Mouse (Mus musculus) thymus, adult 2 months (tissue): Measurements from ENCODE around the gene Golga2. TPM values are rescaled to one million over a fixed set of nuclear protein-coding genes. Genes with fewer than 3 reads are reported as not detected.
"Not testable (repeated sequence)": the region's sequence is repeated elsewhere in the genome, so short reads cannot be mapped to it uniquely, and the experiment has no call there.

ENCODE experiments used
- DNase-seq: peaks from one replicate; pipeline ENCODE4 v3.0.0; 2021
- H3K27ac ChIP-seq: fragments of 200-500 bp; 2 replicates; pipeline ENCODE4 v1.5.1; 2012; ENCODE audit warnings: low read length, control low read depth; ENCODE audit not compliant: control insufficient read depth, insufficient read depth
- H3K27me3 ChIP-seq: fragments of 200-500 bp; 2 replicates; pipeline ENCODE4 v1.6.1; 2012; ENCODE audit warnings: mild to moderate bottlenecking, low read length, moderate library complexity, mixed read lengths; ENCODE audit not compliant: control insufficient read depth, insufficient read depth
- H3K36me3 ChIP-seq: fragments of 200-500 bp; 2 replicates; pipeline ENCODE4 v1.6.1; 2012; ENCODE audit warnings: mild to moderate bottlenecking, low read length, moderate library complexity; ENCODE audit not compliant: control insufficient read depth, insufficient read depth
- H3K4me1 ChIP-seq: fragments of 200-500 bp; replicated peaks from 2 replicates; pipeline ENCODE4 v1.6.1; 2012; ENCODE audit warnings: low read length; ENCODE audit not compliant: control insufficient read depth, insufficient read depth
- H3K4me3 ChIP-seq: fragments of 200-500 bp; 2 replicates; pipeline ENCODE4 v1.5.1; 2012; ENCODE audit warnings: mild to moderate bottlenecking, low read length, control low read depth, moderate library complexity; ENCODE audit not compliant: control insufficient read depth, insufficient read depth
- CTCF ChIP-seq: fragments of 200-500 bp; IDR thresholded peaks from 2 replicates; pipeline ENCODE4 v1.5.1; 2012; ENCODE audit warnings: mild to moderate bottlenecking, control low read depth, low read length, moderate library complexity, borderline replicate concordance; ENCODE audit not compliant: control insufficient read depth, poor library complexity, insufficient read depth; ENCODE audit errors: extremely low read depth
- POLR2A ChIP-seq: fragments of 200-500 bp; IDR thresholded peaks from 2 replicates; pipeline ENCODE4 v1.6.1; 2012; ENCODE audit warnings: mild to moderate bottlenecking, low read length, control low read depth, moderate library complexity; ENCODE audit not compliant: control insufficient read depth, poor library complexity, insufficient read depth; ENCODE audit errors: extremely low read depth
- WGBS: fragments of 180-500 bp; shearing (Covaris S2); methylation state at CpG from one replicate; pipeline ENCODE4 v1.1.7; 2018; 5-methylcytosine and 5-hydroxymethylcytosine counted together
- polyA plus RNA-seq: library from polyadenylated mRNA; depleted of rRNA; stranded (reverse); fragments of >200 nt; gene quantifications from 2 replicates; pipeline ENCODE4 v1.2.3, GENCODE M21; 2012

Gene Golga2
- polyA plus RNA-seq, 1 experiment, result 36.6 TPM

DNA sequence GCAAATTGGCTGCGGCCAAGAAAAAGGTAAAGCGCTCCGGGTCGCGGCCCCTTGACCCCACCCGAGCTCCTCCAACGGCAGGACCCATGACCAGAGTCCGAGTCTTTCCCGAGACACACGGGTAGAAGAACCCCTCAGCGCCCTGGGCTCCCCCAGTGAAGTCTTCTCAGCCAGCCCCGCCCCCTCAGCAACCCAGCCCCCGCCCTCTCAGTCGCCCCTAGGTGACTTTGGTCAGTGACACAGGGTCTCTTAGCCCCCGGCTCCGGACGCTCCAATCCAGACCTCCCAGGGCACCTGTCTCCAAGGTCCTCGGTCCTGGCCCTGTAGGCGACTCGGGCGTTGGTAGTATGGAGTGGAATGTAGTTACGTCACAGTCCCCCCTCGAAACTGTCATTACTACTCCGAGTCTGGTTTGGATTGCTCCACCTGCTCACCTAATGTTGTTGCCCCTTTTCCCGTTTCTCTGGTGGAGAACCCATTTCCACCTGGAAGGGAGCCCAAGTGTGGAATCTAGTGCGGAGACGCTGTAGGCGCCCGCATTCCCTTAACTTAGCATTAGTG, 1.3 kb downstream of the Golga2 start:
- Histone ChIP-seq H3K4me3 (peak overlapping the region; percentile 54), H3K36me3 (0 out of 2 replicates have a peak, but pooled peaks cover 4% of the 10 kb centered on the region), H3K27ac (no peak overlapping the region), H3K4me1 (peaks cover 11% of the 10 kb centered on the region), H3K27me3 (no peaks in the 10 kb centered on the region)
- no peak for TF ChIP-seq CTCF
- TF ChIP-seq POLR2A, result no peak
- WGBS, result 2% methylated on average over 29 of the region's 29 CpGs
- no peak for DNase-seq

DNA sequence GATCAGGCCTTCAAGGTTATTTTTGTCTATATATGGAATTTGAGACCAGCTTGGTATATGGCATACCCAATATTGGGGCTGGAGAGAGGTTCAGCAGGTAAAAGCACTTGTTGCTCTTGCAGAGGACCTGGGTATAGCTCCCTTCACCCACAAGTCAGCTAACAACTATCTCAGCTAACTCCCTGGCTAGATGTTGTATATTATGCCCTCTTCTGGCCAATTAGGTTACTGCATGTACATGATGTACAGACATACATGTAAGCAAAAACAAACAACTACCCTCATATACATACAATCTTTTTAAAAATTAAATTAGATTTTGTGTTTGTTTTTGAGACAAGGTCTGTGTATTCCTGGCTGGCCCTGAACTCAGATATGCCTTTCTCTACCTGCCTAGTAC, 2.4 kb downstream of the Golga2 start:
- Histone ChIP-seq H3K4me1 (peaks cover 11% of the 10 kb centered on the region), H3K27ac (no peak overlapping the region), H3K27me3 (no peaks in the 10 kb centered on the region), H3K36me3 (0 out of 2 replicates have a peak, but pooled peaks cover under 1% of the 10 kb centered on the region), H3K4me3 (no peak overlapping the region)
- TF ChIP-seq CTCF, result no peak
- no peak for TF ChIP-seq POLR2A
- no peak for DNase-seq

DNA sequence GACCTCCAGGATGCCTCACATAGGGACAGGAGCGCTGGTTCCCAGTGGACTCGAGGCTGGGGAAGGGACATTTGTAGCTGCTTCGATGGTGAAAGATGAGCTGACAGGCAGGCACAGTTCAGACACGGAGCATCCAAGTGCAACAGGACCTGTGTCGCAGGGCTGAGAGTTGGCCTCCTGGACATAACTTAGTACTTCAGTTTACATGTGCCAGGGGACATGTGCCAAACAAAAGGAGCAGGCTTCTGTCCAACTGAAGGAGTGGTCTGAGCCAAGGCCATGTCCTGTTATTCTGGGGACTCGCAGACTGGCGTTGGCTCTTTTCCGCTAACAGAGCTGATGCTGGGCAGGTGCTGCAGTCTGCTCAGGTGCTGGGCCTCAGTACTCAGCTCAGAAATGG, 7.2 kb downstream of the Golga2 start:
- Histone ChIP-seq H3K36me3 (peaks cover 15% of the 10 kb centered on the region), H3K27ac (no peak overlapping the region), H3K4me3 (no peak overlapping the region), H3K27me3 (no peaks in the 10 kb centered on the region), H3K4me1 (no peaks in the 10 kb centered on the region)
- DNase-seq, result no peak
- TF ChIP-seq POLR2A, result no peak
- TF ChIP-seq CTCF, result no peak
- 95% methylated on average over 8 of the region's 8 CpGs for WGBS

GRCm38 (mm10) chr2:32295285-32295684, 8.1 kb downstream of the Golga2 start:
- TF ChIP-seq CTCF (no peak), POLR2A (no peak)
- Histone ChIP-seq H3K27me3 (no peaks in the 10 kb centered on the region), H3K4me3 (no peak overlapping the region), H3K27ac (no peak overlapping the region), H3K36me3 (peaks cover 15% of the 10 kb centered on the region), H3K4me1 (no peaks in the 10 kb centered on the region)
- WGBS, result 89% methylated on average over 3 of the region's 3 CpGs
- DNase-seq, result no peak

DNA sequence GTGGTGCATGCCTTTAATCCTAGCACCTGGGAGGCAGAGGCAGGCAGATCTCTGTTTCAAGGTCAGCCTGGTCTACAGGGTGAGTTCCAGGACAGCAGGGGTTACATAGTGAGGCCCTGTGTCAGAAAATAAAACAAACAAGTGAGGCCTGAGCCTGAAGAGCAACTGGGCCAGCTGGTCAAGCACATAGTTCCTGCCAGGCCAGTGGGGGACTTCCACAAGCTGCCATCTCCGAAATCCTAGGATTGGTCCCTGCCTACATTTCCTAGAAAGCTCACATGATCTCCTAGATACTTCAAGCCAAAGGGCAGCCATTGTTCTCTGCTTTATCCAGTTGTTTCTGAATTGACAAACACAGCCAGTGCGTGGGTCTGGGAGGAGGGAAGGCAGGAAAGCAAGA, 8.7 kb downstream of the Golga2 start:
- not testable (repeated sequence) for H3K27ac ChIP-seq, H3K27me3 ChIP-seq, H3K4me3 ChIP-seq, H3K4me1 ChIP-seq, DNase-seq
- WGBS, result 94% methylated on average over 2 of the region's 2 CpGs
- H3K36me3 ChIP-seq, result peaks cover 15% of the 10 kb centered on the region

DNA sequence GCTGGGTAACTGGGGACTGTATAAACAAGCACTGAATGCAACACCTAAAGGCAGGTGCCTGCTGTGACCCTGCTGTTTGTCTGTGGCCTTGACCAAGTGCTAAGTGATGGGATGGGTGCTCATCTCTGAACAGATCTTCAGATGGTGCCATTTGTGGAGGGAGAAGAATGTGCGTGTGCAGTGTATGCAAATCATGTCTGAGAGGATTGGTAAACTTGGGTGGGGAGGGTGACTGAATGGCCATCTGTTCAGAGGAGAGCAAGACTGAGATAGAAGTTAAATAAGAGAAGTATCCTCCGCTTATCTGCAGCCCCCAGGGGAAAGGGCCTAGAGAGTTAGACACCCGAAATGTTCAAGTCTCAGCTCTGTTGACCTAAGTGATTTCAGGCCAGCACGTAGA, 12.3 kb downstream of the Golga2 start:
- no peak overlapping the region for H3K27ac ChIP-seq
- DNase-seq, result no peak
- H3K27me3 ChIP-seq, result no peaks in the 10 kb centered on the region
- no peak overlapping the region for H3K4me3 ChIP-seq
- 97% methylated on average over 4 of the region's 4 CpGs for WGBS
- peaks cover 22% of the 10 kb centered on the region for H3K36me3 ChIP-seq
- TF ChIP-seq POLR2A, result no peak
- no peak for TF ChIP-seq CTCF
- H3K4me1 ChIP-seq, result no peaks in the 10 kb centered on the region

- WGBS, result 96% methylated on average over 10 of the region's 10 CpGs
- DNase-seq, result no peak
- peaks cover 27% of the 10 kb centered on the region for H3K36me3 ChIP-seq
- no peaks in the 10 kb centered on the region for H3K27me3 ChIP-seq
- no peak overlapping the region for H3K4me3 ChIP-seq
- no peak overlapping the region for H3K27ac ChIP-seq
- TF ChIP-seq CTCF, result no peak
- TF ChIP-seq POLR2A, result no peak
- no peaks in the 10 kb centered on the region for H3K4me1 ChIP-seq
Observed at GRCm38 (mm10) chr2:32302952-32303351, 15.8 kb downstream of the Golga2 start.
